In the genomic region with DNA sequence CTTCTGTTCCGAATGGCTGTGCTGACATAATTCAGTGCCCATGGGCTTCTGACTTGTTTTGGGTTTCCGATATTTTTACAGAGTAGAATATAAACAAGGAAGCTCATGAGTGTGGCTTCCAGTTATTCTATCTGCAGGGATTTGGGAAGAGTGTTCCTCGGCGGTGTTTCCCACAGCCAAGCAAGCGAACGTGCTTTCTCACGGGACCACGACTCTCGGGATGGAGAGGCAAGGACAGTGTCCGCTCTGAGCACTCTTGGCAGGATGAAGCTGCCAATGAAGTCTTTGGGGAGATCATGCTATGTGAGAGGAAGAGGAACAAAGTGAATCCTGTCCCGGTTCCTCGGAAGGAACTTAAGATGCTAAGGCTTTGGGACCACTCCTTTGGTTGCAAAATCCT, we compare ENCODE assay signal across 19 mouse cellular contexts.
A peak's percentile ranks its signal among the peaks of the same experiment; 100 is the strongest.
DNase-seq lines count a peak whose midpoint lies in the region; ATAC-seq and TF ChIP-seq lines count a peak whose summit lies in the region.
"Had no signal": no experiment of that assay in that cellular context is flagged by ENCODE, and none has a peak within 500 bp of the region (broad histone marks: within the 10 kb centered on the region; RNA-seq: fewer than 3 reads in every experiment).

No protein-coding gene starts in this region.

- peak overlapping the region; percentile 55; the same call in 1 of the 2 replicates for H3K27ac ChIP-seq in heart, adult 2 months
- no peak overlapping the region for H3K27ac ChIP-seq in heart, embryonic 11.5 days (ENCODE audit: low read depth, low read length)
- no peak overlapping the region for H3K27ac ChIP-seq in lung, postnatal 0 days (ENCODE audit: low read length)
- no peak overlapping the region for H3K27ac ChIP-seq in forebrain, postnatal 0 days (ENCODE audit: low read depth, low read length)
- H3K27ac ChIP-seq: embryonic facial prominence, embryonic 13.5 days; heart, embryonic 15.5 days; hindbrain, embryonic 12.5 days; liver, embryonic 14.5 days; macrophage; midbrain, embryonic 10.5 days had no signal

- no peaks in the 10 kb centered on the region for H3K9me3 ChIP-seq in heart, embryonic 11.5 days (replicated peaks; ENCODE audit: control insufficient read depth, low read length)
- no peaks in the 10 kb centered on the region for H3K9me3 ChIP-seq in lung, postnatal 0 days (ENCODE audit: low read length)
- no peaks in the 10 kb centered on the region for H3K9me3 ChIP-seq in forebrain, postnatal 0 days (ENCODE audit: low read length)
- H3K9me3 ChIP-seq: embryonic facial prominence, embryonic 13.5 days; heart, embryonic 15.5 days; hindbrain, embryonic 12.5 days; midbrain, embryonic 10.5 days had no signal

- peak; percentile 27 to 58 for DNase-seq in heart, adult 2 months
- peak; percentile 20 for DNase-seq in lung, postnatal 10 days
- no peak for DNase-seq in lung, postnatal 0 days (ENCODE audit: low spot score)
- peak; percentile 11 for DNase-seq in heart, postnatal 25 days (ENCODE audit: low spot score)
- DNase-seq in forebrain, postnatal 0 days, result no peak
- no peak for DNase-seq in cerebellum, adult 9-10 months
- DNase-seq: cerebellum, adult 8-10 months; kidney, postnatal 10 days; right cerebral cortex, postnatal 14 days; thymus, postnatal 4 days had no signal

- H3K4me1 ChIP-seq in heart, adult 2 months (ENCODE audit: control insufficient read depth, insufficient read depth, low read length), result no peaks in the 10 kb centered on the region; the same call in 1 of the 2 replicates
- H3K4me1 ChIP-seq in heart, embryonic 11.5 days (ENCODE audit: control insufficient read depth, insufficient read depth, low read length), result no peaks in the 10 kb centered on the region
- H3K4me1 ChIP-seq in lung, postnatal 0 days (ENCODE audit: insufficient read depth, low read depth, low read length), result peaks cover 6% of the 10 kb centered on the region; the same call in 1 of the 2 replicates
- H3K4me1 ChIP-seq in forebrain, postnatal 0 days (ENCODE audit: insufficient read depth), result no peaks in the 10 kb centered on the region
- H3K4me1 ChIP-seq: heart, embryonic 15.5 days; hindbrain, embryonic 12.5 days; midbrain, embryonic 10.5 days had no signal

- H3K36me3 ChIP-seq in heart, adult 2 months (ENCODE audit: control insufficient read depth, insufficient read depth, low read length), result no peaks in the 10 kb centered on the region
- H3K36me3 ChIP-seq in heart, embryonic 11.5 days (ENCODE audit: control insufficient read depth, insufficient read depth, low read length), result no peaks in the 10 kb centered on the region
- H3K36me3 ChIP-seq in lung, postnatal 0 days (ENCODE audit: insufficient read depth, low read length), result no peaks in the 10 kb centered on the region
- no peaks in the 10 kb centered on the region for H3K36me3 ChIP-seq in forebrain, postnatal 0 days (ENCODE audit: insufficient read depth)
- H3K36me3 ChIP-seq: embryonic facial prominence, embryonic 13.5 days; heart, embryonic 15.5 days; hindbrain, embryonic 12.5 days; midbrain, embryonic 10.5 days had no signal

- H3K79me2 ChIP-seq in heart, adult 2 months (replicated peaks; ENCODE audit: control insufficient read depth, insufficient read depth, low read length), result no peaks in the 10 kb centered on the region

- TF ChIP-seq POLR2A in heart, adult 2 months (IDR thresholded peaks at IDR 0.05; ENCODE audit: insufficient read depth, low read depth, low read length), result no peak

- WGBS in heart, adult 2 months, result 59% methylated on average over 12 of the region's 12 CpGs
- WGBS in heart, embryonic 11.5 days (ENCODE audit: insufficient replicate concordance), result 76% methylated on average over 12 of the region's 12 CpGs
- WGBS in lung, postnatal 0 days, result 63% methylated on average over 12 of the region's 12 CpGs
- WGBS in forebrain, postnatal 0 days, result 85% methylated on average over 12 of the region's 12 CpGs

- no peak overlapping the region for H3K9ac ChIP-seq in heart, adult 2 months (ENCODE audit: low read depth, low read length)
- H3K9ac ChIP-seq in heart, embryonic 11.5 days (ENCODE audit: low read depth, low read length), result no peak overlapping the region
- no peak overlapping the region for H3K9ac ChIP-seq in lung, postnatal 0 days (replicated peaks; ENCODE audit: low read depth)
- H3K9ac ChIP-seq in forebrain, postnatal 0 days, result no peak overlapping the region
- H3K9ac ChIP-seq: embryonic facial prominence, embryonic 13.5 days; heart, embryonic 15.5 days; hindbrain, embryonic 12.5 days; liver, embryonic 14.5 days had no signal

- intact Hi-C loops in heart, adult 2 months (cut with DNase I), result no loop called here
- intact Hi-C loops in heart, postnatal 25 days (cut with DNase I), result no loop called here

- ATAC-seq in heart, embryonic 11.5 days (replicated peaks; ENCODE audit: insufficient number of reproducible peaks, low FRiP score, low TSS enrichment), result no peak
- no peak for ATAC-seq in lung, postnatal 0 days
- ATAC-seq in forebrain, postnatal 0 days, result no peak
- ATAC-seq: forebrain, embryonic 14.5 days; inflammation-experienced regulatory T-cells, adult 6 months had no signal

- H3K4me3 ChIP-seq in heart, adult 2 months, result no peak overlapping the region
- H3K4me3 ChIP-seq in heart, embryonic 11.5 days (ENCODE audit: low read depth, low read length), result no peak overlapping the region
- H3K4me3 ChIP-seq in lung, postnatal 0 days (ENCODE audit: low read depth, low read length), result no peak overlapping the region
- no peak overlapping the region for H3K4me3 ChIP-seq in forebrain, postnatal 0 days (ENCODE audit: low read depth, low read length)
- H3K4me3 ChIP-seq: embryonic facial prominence, embryonic 13.5 days; heart, embryonic 15.5 days; hindbrain, embryonic 12.5 days; midbrain, embryonic 10.5 days had no signal

- H3K4me2 ChIP-seq in heart, embryonic 11.5 days, result no peak overlapping the region
- H3K4me2 ChIP-seq in lung, postnatal 0 days (replicated peaks; ENCODE audit: low read depth, low read length), result no peak overlapping the region
- H3K4me2 ChIP-seq in forebrain, postnatal 0 days (ENCODE audit: low read depth), result no peak overlapping the region
- H3K4me2 ChIP-seq: embryonic facial prominence, embryonic 13.5 days; heart, embryonic 15.5 days; hindbrain, embryonic 12.5 days had no signal

- no peak for TF ChIP-seq EP300 in heart, adult 2 months (IDR thresholded peaks at IDR 0.05; ENCODE audit: insufficient read depth, low read depth, low read length)
- TF ChIP-seq EP300 in lung, postnatal 0 days (IDR thresholded peaks at IDR 0.05), result no peak

- TF ChIP-seq CTCF in heart, adult 2 months (IDR thresholded peaks at IDR 0.05), result no peak
- no peak for TF ChIP-seq CTCF in lung, postnatal 0 days (IDR thresholded peaks at IDR 0.05)
- no peak for TF ChIP-seq CTCF in forebrain, postnatal 0 days (IDR thresholded peaks at IDR 0.05; ENCODE audit: low read depth)

- no peaks in the 10 kb centered on the region for H3K27me3 ChIP-seq in heart, adult 2 months (ENCODE audit: control insufficient read depth, insufficient read depth, low read length)
- H3K27me3 ChIP-seq in heart, embryonic 11.5 days (ENCODE audit: control insufficient read depth, insufficient read depth, low read length), result no peaks in the 10 kb centered on the region
- H3K27me3 ChIP-seq in lung, postnatal 0 days (replicated peaks; ENCODE audit: insufficient read depth, low read length), result no peaks in the 10 kb centered on the region
- H3K27me3 ChIP-seq in forebrain, postnatal 0 days (ENCODE audit: insufficient read depth, low read length), result no peaks in the 10 kb centered on the region
- H3K27me3 ChIP-seq: heart, embryonic 15.5 days; hindbrain, embryonic 12.5 days had no signal

Comparison
In these comparisons a context has a peak if more than half of its experiments do, and no peak if none do; other contexts are left out.
1. DNase-seq: peak in heart, adult 2 months (2 of 2), lung, postnatal 10 days (single experiment) and heart, postnatal 25 days (single experiment); none in lung, postnatal 0 days (single experiment), forebrain, postnatal 0 days (single experiment) and cerebellum, adult 9-10 months (single experiment).